ENCODE assay signal across 15 mouse cellular contexts in genomic region chr2:6444723-6445169, GRCm38 (mm10).
DNase-seq lines count a peak whose midpoint lies in the region; ATAC-seq lines count a peak whose summit lies in the region.
"Had no signal": no experiment of that assay in that cellular context is flagged by ENCODE, and none has a peak within 500 bp of the region (broad histone marks: within the 10 kb centered on the region; RNA-seq: fewer than 3 reads in every experiment).

No protein-coding gene starts in this region.

- H3K9me3 ChIP-seq in liver, embryonic 11.5 days (ENCODE audit: control insufficient read depth, low read length) = no peaks in the 10 kb centered on the region

- ATAC-seq in liver, embryonic 11.5 days (replicated peaks; ENCODE audit: low FRiP score) = peak; percentile 95
- ATAC-seq: activated CD4-positive, CD25-positive, alpha-beta regulatory T cell, adult 4 months had no signal

- WGBS in liver, embryonic 11.5 days = 44% methylated on average over 4 of the region's 4 CpGs

- peak; percentile 21 for DNase-seq in spleen, adult 12 weeks (ENCODE audit: low spot score)
- DNase-seq in spleen, adult 18-20 months = no peak
- peak; percentile 46 for DNase-seq in c-Kit-negative CD71-positive TER-119-positive erythroid progenitor cells, embryonic 14.5 days (ENCODE audit: low read depth, low spot score)
- no peak for DNase-seq in liver, embryonic 11.5 days (ENCODE audit: low spot score)
- peak; percentile 20 for DNase-seq in splenic B cell, adult 2 months (ENCODE audit: low read depth, low spot score)
- no peak for DNase-seq in right cerebral cortex, postnatal 25 days
- no peak for DNase-seq in embryo, embryonic 10.5 days (ENCODE audit: low spot score)
- no peak for DNase-seq in adrenal gland, adult 2 months
- DNase-seq: cerebellum, postnatal 14 days; kidney, adult 11 months; lung, adult 18-20 months; right cerebral cortex, postnatal 4 days; thymus, adult 18-20 months had no signal

- H3K4me2 ChIP-seq in liver, embryonic 11.5 days = peak overlapping the region; percentile 57

- H3K27ac ChIP-seq in liver, embryonic 11.5 days (ENCODE audit: low read depth, low read length) = peak overlapping the region; percentile 89

- H3K9ac ChIP-seq in liver, embryonic 11.5 days (ENCODE audit: low read depth, low read length) = peak overlapping the region; percentile 41; the same call in 1 of the 2 replicates

- peaks cover 19% of the 10 kb centered on the region for H3K4me1 ChIP-seq in liver, embryonic 11.5 days (replicated peaks; ENCODE audit: control insufficient read depth, insufficient read depth, low read length)

- no peak overlapping the region for H3K4me3 ChIP-seq in liver, embryonic 11.5 days (ENCODE audit: low read depth, low read length)
- H3K4me3 ChIP-seq: myocyte had no signal

- H3K36me3 ChIP-seq in liver, embryonic 11.5 days (ENCODE audit: control insufficient read depth, insufficient read depth, low read length) = peaks cover 15% of the 10 kb centered on the region; the same call in 1 of the 2 replicates
- peaks cover 3% of the 10 kb centered on the region; the same call in 1 of the 2 replicates for H3K36me3 ChIP-seq in splenic B cell, adult 2 months (ENCODE audit: control insufficient read depth, insufficient read depth, low read length, poor library complexity, severe bottlenecking)

- H3K27me3 ChIP-seq in liver, embryonic 11.5 days (replicated peaks; ENCODE audit: control insufficient read depth, insufficient read depth, low read length) = no peaks in the 10 kb centered on the region
- no peaks in the 10 kb centered on the region for H3K27me3 ChIP-seq in splenic B cell, adult 2 months (ENCODE audit: control insufficient read depth, insufficient read depth, low read length, poor library complexity, severe bottlenecking)

Comparison
In these comparisons a context has a peak if more than half of its experiments do, and no peak if none do; other contexts are left out.
1. DNase-seq: peak in spleen, adult 12 weeks (single experiment), c-Kit-negative CD71-positive TER-119-positive erythroid progenitor cells, embryonic 14.5 days (single experiment) and splenic B cell, adult 2 months (single experiment); none in spleen, adult 18-20 months (0 of 2), liver, embryonic 11.5 days (single experiment), right cerebral cortex, postnatal 25 days (single experiment), embryo, embryonic 10.5 days (single experiment) and adrenal gland, adult 2 months (single experiment).